Mouse (Mus musculus) limb, embryonic 14.5 days (tissue): ENCODE data around the gene Tiam1. TPM values are rescaled to one million over a fixed set of nuclear protein-coding genes. Genes with fewer than 3 reads are reported as not detected.

Experiments
- ATAC-seq: fragments of 200-750 bp; cut with Nextera tagmentation; 2 replicates; pipeline ENCODE4 v1.8.0; 2017; ENCODE audit warnings: low read depth, moderate number of reproducible peaks, moderate TSS enrichment; ENCODE audit not compliant: low FRiP score
- DNase-seq: peaks from one replicate; pipeline ENCODE4 v3.0.0-alpha.2; 2015; ENCODE audit warnings: low spot score
- H3K27ac ChIP-seq: fragments of 300-500 bp; sonication (generic); replicated peaks from 2 replicates; pipeline ENCODE4 v1.5.1; 2014; ENCODE audit warnings: low read depth, mild to moderate bottlenecking, low read length, moderate library complexity, mixed read lengths
- H3K27me3 ChIP-seq: fragments of 300-500 bp; sonication (generic); 2 replicates; pipeline ENCODE4 v1.6.1; 2014; ENCODE audit warnings: low read length, mixed read lengths; ENCODE audit not compliant: control insufficient read depth, insufficient read depth
- H3K36me3 ChIP-seq: fragments of 300-500 bp; sonication (generic); 2 replicates; pipeline ENCODE4 v1.6.1; 2014; ENCODE audit warnings: mild to moderate bottlenecking, low read length, moderate library complexity, mixed read lengths; ENCODE audit not compliant: control insufficient read depth, insufficient read depth
- H3K4me1 ChIP-seq: fragments of 300-500 bp; sonication (generic); 2 replicates; pipeline ENCODE4 v1.6.1; 2014; ENCODE audit warnings: antibody characterized with exemption, low read length, mixed read lengths; ENCODE audit not compliant: control insufficient read depth, insufficient read depth
- H3K4me2 ChIP-seq: fragments of 300-500 bp; sonication (generic); replicated peaks from 2 replicates; pipeline ENCODE4 v1.6.1; 2014; ENCODE audit warnings: low read depth, mild to moderate bottlenecking, low read length, moderate library complexity; ENCODE audit not compliant: severe bottlenecking
- H3K4me3 ChIP-seq: fragments of 300-500 bp; sonication (generic); replicated peaks from 2 replicates; pipeline ENCODE4 v1.5.1; 2014; ENCODE audit warnings: low read length
- H3K9ac ChIP-seq: fragments of 300-500 bp; sonication (generic); 2 replicates; pipeline ENCODE4 v1.6.1; 2014; ENCODE audit warnings: mild to moderate bottlenecking, low read depth, low read length, moderate library complexity; ENCODE audit not compliant: severe bottlenecking
- H3K9me3 ChIP-seq: fragments of 300-500 bp; sonication (generic); 2 replicates; pipeline ENCODE4 v1.6.1; 2016; ENCODE audit warnings: low read length; ENCODE audit not compliant: control insufficient read depth
- POLR2A ChIP-seq: fragments of 200-500 bp; IDR thresholded peaks from 2 replicates; pipeline ENCODE4 v1.8.0; 2012; ENCODE audit warnings: inconsistent platforms, mild to moderate bottlenecking, moderate library complexity, borderline replicate concordance; ENCODE audit not compliant: insufficient read depth, insufficient read length; ENCODE audit errors: extremely low read depth
- WGBS: fragments of 180-500 bp; shearing (Covaris S2); extraction: QIAGEN DNeasy Blood & Tissue Kit; methylation state at CpG from one replicate; pipeline ENCODE4 v1.1.7; 2014; 5-methylcytosine and 5-hydroxymethylcytosine counted together
- polyA plus RNA-seq, 2 experiments: library from polyadenylated mRNA; depleted of rRNA in 1 of 2; stranded (reverse) in 1 of 2; unstranded in 1 of 2; fragments of >200 nt; fragmentation: Nextera tagmentation in 1 of 2; extraction: Ambion mirVana in 1 of 2; gene quantifications; 2 replicates each; pipeline versions ENCODE4 v1.2.1 to v1.2.3; 2012 to 2014

The Tiam1 gene
- polyA plus RNA-seq, 2 experiments, result 22.4 to 54.9 TPM

- no peak overlapping the region for H3K4me2 ChIP-seq
- no peaks in the 10 kb centered on the region for H3K9me3 ChIP-seq
- no peak overlapping the region for H3K4me3 ChIP-seq
- DNase-seq, result no peak
- no peak for ATAC-seq
- WGBS, result 87% methylated on average over 15 of the region's 15 CpGs
- no peaks in the 10 kb centered on the region for H3K27me3 ChIP-seq
- no peaks in the 10 kb centered on the region for H3K36me3 ChIP-seq
- no peak overlapping the region for H3K9ac ChIP-seq
- no peak overlapping the region for H3K27ac ChIP-seq
- no peak for TF ChIP-seq POLR2A
- H3K4me1 ChIP-seq, result peaks cover 10% of the 10 kb centered on the region
Observed at GRCm38 (mm10) chr16:89972854-89973487, 170.6 kb downstream of the Tiam1 start.

- no peak for ATAC-seq
- no peak overlapping the region for H3K27ac ChIP-seq
- WGBS, result 86% methylated on average over 6 of the region's 6 CpGs
- H3K27me3 ChIP-seq, result no peaks in the 10 kb centered on the region
- H3K4me1 ChIP-seq, result peaks cover 10% of the 10 kb centered on the region
- DNase-seq, result no peak
- TF ChIP-seq POLR2A, result no peak
- H3K9ac ChIP-seq, result no peak overlapping the region
- H3K36me3 ChIP-seq, result no peaks in the 10 kb centered on the region
- H3K9me3 ChIP-seq, result no peaks in the 10 kb centered on the region
- no peak overlapping the region for H3K4me2 ChIP-seq
- no peak overlapping the region for H3K4me3 ChIP-seq
Observed at GRCm38 (mm10) chr16:89972018-89972417, 171.6 kb downstream of the Tiam1 start.

GRCm38 (mm10) chr16:89968058-89968457 is 175.5 kb downstream of the Tiam1 start:
- no peaks in the 10 kb centered on the region for H3K27me3 ChIP-seq
- H3K9me3 ChIP-seq, result no peaks in the 10 kb centered on the region
- H3K36me3 ChIP-seq, result no peaks in the 10 kb centered on the region
- no peak overlapping the region for H3K4me3 ChIP-seq
- DNase-seq (no peak), ATAC-seq (no peak)
- no peak overlapping the region for H3K27ac ChIP-seq
- WGBS, result 65% methylated on average over 6 of the region's 6 CpGs
- peaks cover 7% of the 10 kb centered on the region for H3K4me1 ChIP-seq
- H3K9ac ChIP-seq, result no peak overlapping the region
- TF ChIP-seq POLR2A, result no peak
- H3K4me2 ChIP-seq, result no peak overlapping the region

GRCm38 (mm10) chr16:89962876-89963275 is 180.7 kb downstream of the Tiam1 start:
- no peak for DNase-seq
- H3K27me3 ChIP-seq, result no peaks in the 10 kb centered on the region
- H3K9ac ChIP-seq, result no peak overlapping the region
- no peak overlapping the region for H3K27ac ChIP-seq
- no peaks in the 10 kb centered on the region for H3K9me3 ChIP-seq
- peaks cover 24% of the 10 kb centered on the region for H3K4me1 ChIP-seq
- TF ChIP-seq POLR2A, result no peak
- H3K4me3 ChIP-seq, result no peak overlapping the region
- H3K36me3 ChIP-seq, result no peaks in the 10 kb centered on the region
- no peak overlapping the region for H3K4me2 ChIP-seq
- 93% methylated on average over 14 of the region's 14 CpGs for WGBS
- no peak for ATAC-seq

GRCm38 (mm10) chr16:89960904-89961303 is 182.7 kb downstream of the Tiam1 start:
- peak overlapping the region; percentile 59; the same call in 1 of the 2 replicates for H3K9ac ChIP-seq
- WGBS, result 11% methylated on average over 8 of the region's 8 CpGs

More at GRCm38 (mm10) chr16:89960904-89961303, 182.7 kb downstream of the Tiam1 start:
- peak overlapping the region; percentile 46 for H3K4me3 ChIP-seq
- DNase-seq (no peak), ATAC-seq (no peak)
- no peak for TF ChIP-seq POLR2A
- H3K4me1 ChIP-seq, result peaks cover 24% of the 10 kb centered on the region
- peak overlapping the region; percentile 85 for H3K4me2 ChIP-seq
- H3K9me3 ChIP-seq, result no peaks in the 10 kb centered on the region
- 0 out of 2 replicates have a peak overlapping the region, but pooled peaks have one; percentile 8 for H3K27ac ChIP-seq
- H3K36me3 ChIP-seq, result no peaks in the 10 kb centered on the region
- H3K27me3 ChIP-seq, result no peaks in the 10 kb centered on the region
